Mouse (Mus musculus) liver, embryonic 13.5 days (tissue): ENCODE data around the gene Ypel4. TPM values are rescaled to one million over a fixed set of nuclear protein-coding genes. Genes with fewer than 3 reads are reported as not detected.

Experiments
- ATAC-seq: fragments of 200-750 bp; cut with Nextera tagmentation; 2 replicates; pipeline ENCODE4 v1.8.0; 2017; ENCODE audit warnings: low read depth, mild to moderate bottlenecking, moderate number of reproducible peaks, moderate library complexity
- DNase-seq: peaks from one replicate; pipeline ENCODE4 v3.0.0; 2022
- H3K27ac ChIP-seq: fragments of 300-500 bp; sonication (generic); 2 replicates; pipeline ENCODE4 v1.5.1; 2015; ENCODE audit warnings: moderate library complexity, mild to moderate bottlenecking, inconsistent platforms
- H3K27me3 ChIP-seq: fragments of 300-500 bp; sonication (generic); 2 replicates; pipeline ENCODE4 v1.6.1; 2015; ENCODE audit warnings: mild to moderate bottlenecking, inconsistent platforms
- H3K36me3 ChIP-seq: fragments of 300-500 bp; sonication (generic); 2 replicates; pipeline ENCODE4 v1.6.1; 2015; ENCODE audit warnings: mild to moderate bottlenecking, inconsistent platforms
- H3K4me1 ChIP-seq: fragments of 300-500 bp; sonication (generic); replicated peaks from 2 replicates; pipeline ENCODE4 v1.6.1; 2015; ENCODE audit warnings: inconsistent platforms
- H3K4me2 ChIP-seq: fragments of 300-500 bp; sonication (generic); 2 replicates; pipeline ENCODE4 v1.6.1; 2015; ENCODE audit warnings: inconsistent platforms, mild to moderate bottlenecking, moderate library complexity
- H3K4me3 ChIP-seq: fragments of 300-500 bp; sonication (generic); replicated peaks from 2 replicates; pipeline ENCODE4 v1.5.1; 2015; ENCODE audit warnings: mild to moderate bottlenecking, inconsistent platforms
- H3K9ac ChIP-seq: fragments of 300-500 bp; sonication (generic); 2 replicates; pipeline ENCODE4 v1.6.1; 2015; ENCODE audit warnings: mild to moderate bottlenecking, inconsistent platforms
- H3K9me3 ChIP-seq: fragments of 300-500 bp; sonication (generic); replicated peaks from 2 replicates; pipeline ENCODE4 v1.6.1; 2016; ENCODE audit warnings: inconsistent platforms
- WGBS: fragments of 180-500 bp; shearing (Covaris S2); methylation state at CpG from one replicate; pipeline ENCODE4 v1.1.7; 2015; ENCODE audit not compliant: insufficient replicate concordance; 5-methylcytosine and 5-hydroxymethylcytosine counted together
- polyA plus RNA-seq: library from polyadenylated mRNA; unstranded; fragments of >200 nt; fragmentation: Nextera tagmentation; extraction: Ambion mirVana; gene quantifications from 2 replicates; pipeline ENCODE4 v1.2.1, GENCODE M21; 2015

Gene Ypel4
- polyA plus RNA-seq, 1 experiment from 2014 or later: 57.8 TPM

GRCm38 (mm10) chr2:84741841-84742450 is 8.1 kb downstream of the Ypel4 start:
- Histone ChIP-seq H3K27ac (peak overlapping the region; percentile 85), H3K9ac (peak overlapping the region; percentile 92), H3K27me3 (peaks cover 30% of the 10 kb centered on the region), H3K9me3 (no peaks in the 10 kb centered on the region), H3K4me2 (peak overlapping the region; percentile 91), H3K36me3 (peaks cover 43% of the 10 kb centered on the region), H3K4me3 (peak overlapping the region; percentile 74), H3K4me1 (peaks cover 88% of the 10 kb centered on the region)
- 32% methylated on average over 5 of the region's 5 CpGs for WGBS
- no peak for DNase-seq
- ATAC-seq: 0 out of 2 replicates have a peak, but pooled peaks have one; percentile 2

GRCm38 (mm10) chr2:84742451-84743283 is 8.8 kb downstream of the Ypel4 start:
- H3K27ac ChIP-seq: peak overlapping the region; percentile 85
- 7% methylated on average over 25 of the region's 26 CpGs for WGBS
- peaks cover 86% of the 10 kb centered on the region for H3K4me1 ChIP-seq
- H3K9ac ChIP-seq: peak overlapping the region; percentile 92
- peaks cover 22% of the 10 kb centered on the region for H3K27me3 ChIP-seq
- DNase-seq (peak; percentile 24), ATAC-seq (peak; percentile 30)
- no peaks in the 10 kb centered on the region for H3K9me3 ChIP-seq
- H3K4me2 ChIP-seq: peak overlapping the region; percentile 91
- peak overlapping the region; percentile 74 for H3K4me3 ChIP-seq
- H3K36me3 ChIP-seq: peaks cover 36% of the 10 kb centered on the region

- Histone ChIP-seq H3K4me1 (peaks cover 77% of the 10 kb centered on the region), H3K4me3 (peak within 1 kb of the TSS; percentile 74), H3K9ac (peak within 1 kb of the TSS; percentile 92), H3K36me3 (peaks cover 27% of the 10 kb centered on the region), H3K27ac (peak within 1 kb of the TSS; percentile 85), H3K27me3 (peaks cover 21% of the 10 kb centered on the region), H3K4me2 (peak within 1 kb of the TSS; percentile 91), H3K9me3 (no peaks in the 10 kb centered on the region)
- WGBS: under 1% methylated on average over 25 of the region's 25 CpGs
- peak; percentile 65 for DNase-seq
- ATAC-seq: peak; percentile 84
Measured at GRCm38 (mm10) chr2:84743561-84743960, 9.7 kb downstream of the Ypel4 start, which contains the start of gene Gm19426. Gm19426 (minus strand) TSS chr2:84743655.

GRCm38 (mm10) chr2:84744126-84744525 is 10.3 kb downstream of the Ypel4 start:
- Histone ChIP-seq H3K27ac (peak overlapping the region; percentile 85), H3K27me3 (peaks cover 18% of the 10 kb centered on the region), H3K4me2 (peak overlapping the region; percentile 91), H3K9me3 (no peaks in the 10 kb centered on the region), H3K4me3 (peak overlapping the region; percentile 74), H3K36me3 (peaks cover 21% of the 10 kb centered on the region), H3K4me1 (peaks cover 72% of the 10 kb centered on the region), H3K9ac (peak overlapping the region; percentile 92)
- 8% methylated on average over 10 of the region's 10 CpGs for WGBS
- peak; percentile 47 for ATAC-seq
- no peak for DNase-seq

- Histone ChIP-seq H3K9me3 (no peaks in the 10 kb centered on the region), H3K4me1 (peaks cover 20% of the 10 kb centered on the region), H3K9ac (no peak overlapping the region), H3K4me2 (no peak overlapping the region), H3K36me3 (no peaks in the 10 kb centered on the region), H3K27me3 (peaks cover 33% of the 10 kb centered on the region), H3K4me3 (no peak overlapping the region), H3K27ac (no peak overlapping the region)
- WGBS: 63% methylated on average over 6 of the region's 6 CpGs
- DNase-seq: no peak
- ATAC-seq: no peak
Measured at GRCm38 (mm10) chr2:84750115-84750514, 16.3 kb downstream of the Ypel4 start.

- Histone ChIP-seq H3K4me3 (no peak overlapping the region), H3K9ac (no peak overlapping the region), H3K4me2 (no peak overlapping the region), H3K27ac (0 out of 2 replicates have a peak overlapping the region, but pooled peaks have one; percentile 9), H3K36me3 (no peaks in the 10 kb centered on the region), H3K9me3 (no peaks in the 10 kb centered on the region), H3K4me1 (peaks cover 11% of the 10 kb centered on the region), H3K27me3 (0 out of 2 replicates have a peak, but pooled peaks cover 9% of the 10 kb centered on the region)
- 72% methylated on average over 5 of the region's 5 CpGs for WGBS
- DNase-seq (no peak), ATAC-seq (0 out of 2 replicates have a peak, but pooled peaks have one; percentile 37)
Measured at GRCm38 (mm10) chr2:84756245-84756644, 22.4 kb downstream of the Ypel4 start.

GRCm38 (mm10) chr2:84757026-84757682 is 23.3 kb downstream of the Ypel4 start:
- 60% methylated on average over 7 of the region's 7 CpGs for WGBS
- no peak overlapping the region for H3K4me2 ChIP-seq
- ATAC-seq: no peak

GRCm38 (mm10) chr2:84758542-84759127 is 24.8 kb downstream of the Ypel4 start:
- DNase-seq: peak; percentile 35
- no peak overlapping the region for H3K27ac ChIP-seq

More at GRCm38 (mm10) chr2:84757026-84757682, 23.3 kb downstream of the Ypel4 start:
- Histone ChIP-seq H3K4me1 (peaks cover 14% of the 10 kb centered on the region), H3K27ac (no peak overlapping the region), H3K9me3 (no peaks in the 10 kb centered on the region), H3K4me3 (no peak overlapping the region), H3K36me3 (no peaks in the 10 kb centered on the region), H3K9ac (no peak overlapping the region), H3K27me3 (peaks cover 7% of the 10 kb centered on the region; the same call in 1 of the 2 replicates)
- no peak for DNase-seq

GRCm38 (mm10) chr2:84760777-84761176 is 26.9 kb downstream of the Ypel4 start:
- DNase-seq: no peak
- Histone ChIP-seq H3K9me3 (no peaks in the 10 kb centered on the region), H3K4me3 (no peak overlapping the region), H3K36me3 (no peaks in the 10 kb centered on the region), H3K27me3 (peaks cover 18% of the 10 kb centered on the region; the same call in 1 of the 2 replicates), H3K9ac (no peak overlapping the region), H3K4me2 (no peak overlapping the region), H3K27ac (no peak overlapping the region), H3K4me1 (peaks cover 10% of the 10 kb centered on the region)
- 59% methylated on average over 8 of the region's 8 CpGs for WGBS
- no peak for ATAC-seq

More at GRCm38 (mm10) chr2:84758542-84759127, 24.8 kb downstream of the Ypel4 start:
- peak; percentile 37; the same call in 1 of the 2 replicates for ATAC-seq
- Histone ChIP-seq H3K9ac (no peak overlapping the region), H3K4me3 (no peak overlapping the region), H3K9me3 (no peaks in the 10 kb centered on the region), H3K27me3 (peaks cover 17% of the 10 kb centered on the region; the same call in 1 of the 2 replicates), H3K36me3 (no peaks in the 10 kb centered on the region), H3K4me1 (peaks cover 14% of the 10 kb centered on the region), H3K4me2 (no peak overlapping the region)
- under 1% methylated on average over 2 of the region's 2 CpGs for WGBS

- ATAC-seq: no peak
- 70% methylated on average over 3 of the region's 3 CpGs for WGBS
- no peak overlapping the region for H3K4me3 ChIP-seq
Measured at GRCm38 (mm10) chr2:84761309-84761708, 27.5 kb downstream of the Ypel4 start.

More at GRCm38 (mm10) chr2:84761309-84761708, 27.5 kb downstream of the Ypel4 start:
- Histone ChIP-seq H3K9ac (no peak overlapping the region), H3K4me1 (peaks cover 10% of the 10 kb centered on the region), H3K27ac (no peak overlapping the region), H3K9me3 (no peaks in the 10 kb centered on the region), H3K27me3 (peaks cover 18% of the 10 kb centered on the region; the same call in 1 of the 2 replicates), H3K36me3 (no peaks in the 10 kb centered on the region), H3K4me2 (no peak overlapping the region)
- DNase-seq: no peak
